Mouse (Mus musculus): ENCODE measurements at regions not wholly inside any gene's neighbourhood (a gene's known extent, or its start where the extent isn't known, plus 50 kb on each side); places are given as distances from the start of the nearest gene placed in this dataset.

GRCm38 (mm10) chr7:83201768-83202493 lies 334.8 kb downstream of the Mex3b start:
- no peak overlapping the region for H3K27ac ChIP-seq (ENCODE audit: low read length)
- no peak overlapping the region for H3K4me2 ChIP-seq (ENCODE audit: low read depth, low read length)
- no peak for ATAC-seq (ENCODE audit: low read depth)

GRCm38 (mm10) chr7:83203311-83204012 lies 336.3 kb downstream of the Mex3b start:
- no peak for ATAC-seq (ENCODE audit: low read depth)
- Histone ChIP-seq H3K9ac (ENCODE audit: low read depth, low read length) (no peak overlapping the region), H3K27me3 (ENCODE audit: control insufficient read depth, insufficient read depth, low read depth, low read length) (no peaks in the 10 kb centered on the region), H3K36me3 (ENCODE audit: control insufficient read depth, insufficient read depth) (no peaks in the 10 kb centered on the region), H3K4me3 (ENCODE audit: low read depth, low read length) (no peak overlapping the region), H3K4me1 (ENCODE audit: control insufficient read depth, low read depth, low read length) (no peaks in the 10 kb centered on the region), H3K27ac (ENCODE audit: low read length) (no peak overlapping the region), H3K9me3 (replicated peaks; ENCODE audit: control insufficient read depth, low read length) (no peaks in the 10 kb centered on the region), H3K4me2 (ENCODE audit: low read depth, low read length) (no peak overlapping the region)
- 53% methylated on average over 10 of the region's 10 CpGs for WGBS (ENCODE audit: insufficient replicate concordance)

More at GRCm38 (mm10) chr7:83201768-83202493, 334.8 kb downstream of the Mex3b start:
- H3K36me3 ChIP-seq (ENCODE audit: control insufficient read depth, insufficient read depth): no peaks in the 10 kb centered on the region
- H3K4me3 ChIP-seq (ENCODE audit: low read depth, low read length): no peak overlapping the region
- no peak overlapping the region for H3K9ac ChIP-seq (ENCODE audit: low read depth, low read length)
- WGBS (ENCODE audit: insufficient replicate concordance): 28% methylated on average over 11 of the region's 11 CpGs
- no peaks in the 10 kb centered on the region for H3K9me3 ChIP-seq (replicated peaks; ENCODE audit: control insufficient read depth, low read length)
- no peaks in the 10 kb centered on the region for H3K27me3 ChIP-seq (ENCODE audit: control insufficient read depth, insufficient read depth, low read depth, low read length)
- no peaks in the 10 kb centered on the region for H3K4me1 ChIP-seq (ENCODE audit: control insufficient read depth, low read depth, low read length)

GRCm38 (mm10) chr7:83204013-83204365 lies 336.9 kb downstream of the Mex3b start:
- no peak for ATAC-seq (ENCODE audit: low read depth)

GRCm38 (mm10) chr7:83204701-83205100 lies 337.6 kb downstream of the Mex3b start:
- WGBS (ENCODE audit: insufficient replicate concordance): 53% methylated on average over 8 of the region's 8 CpGs
- H3K36me3 ChIP-seq (ENCODE audit: control insufficient read depth, insufficient read depth): no peaks in the 10 kb centered on the region
- H3K27ac ChIP-seq (ENCODE audit: low read length): no peak overlapping the region
- no peaks in the 10 kb centered on the region for H3K4me1 ChIP-seq (ENCODE audit: control insufficient read depth, low read depth, low read length)
- no peak for ATAC-seq (ENCODE audit: low read depth)
- no peaks in the 10 kb centered on the region for H3K9me3 ChIP-seq (replicated peaks; ENCODE audit: control insufficient read depth, low read length)
- no peak overlapping the region for H3K4me3 ChIP-seq (ENCODE audit: low read depth, low read length)
- H3K27me3 ChIP-seq (ENCODE audit: control insufficient read depth, insufficient read depth, low read depth, low read length): no peaks in the 10 kb centered on the region
- H3K4me2 ChIP-seq (ENCODE audit: low read depth, low read length): no peak overlapping the region
- H3K9ac ChIP-seq (ENCODE audit: low read depth, low read length): no peak overlapping the region

More at GRCm38 (mm10) chr7:83204013-83204365, 336.9 kb downstream of the Mex3b start:
- Histone ChIP-seq H3K27ac (ENCODE audit: low read length) (no peak overlapping the region), H3K9me3 (replicated peaks; ENCODE audit: control insufficient read depth, low read length) (no peaks in the 10 kb centered on the region), H3K4me2 (ENCODE audit: low read depth, low read length) (no peak overlapping the region), H3K27me3 (ENCODE audit: control insufficient read depth, insufficient read depth, low read depth, low read length) (no peaks in the 10 kb centered on the region), H3K36me3 (ENCODE audit: control insufficient read depth, insufficient read depth) (no peaks in the 10 kb centered on the region), H3K9ac (ENCODE audit: low read depth, low read length) (no peak overlapping the region), H3K4me3 (ENCODE audit: low read depth, low read length) (no peak overlapping the region), H3K4me1 (ENCODE audit: control insufficient read depth, low read depth, low read length) (no peaks in the 10 kb centered on the region)
- WGBS (ENCODE audit: insufficient replicate concordance): 42% methylated on average over 4 of the region's 4 CpGs

GRCm38 (mm10) chr7:83206999-83207398 lies 339.9 kb downstream of the Mex3b start:
- Histone ChIP-seq H3K9ac (ENCODE audit: low read depth, low read length) (no peak overlapping the region), H3K36me3 (ENCODE audit: control insufficient read depth, insufficient read depth) (no peaks in the 10 kb centered on the region), H3K9me3 (replicated peaks; ENCODE audit: control insufficient read depth, low read length) (no peaks in the 10 kb centered on the region), H3K4me2 (ENCODE audit: low read depth, low read length) (no peak overlapping the region), H3K4me3 (ENCODE audit: low read depth, low read length) (no peak overlapping the region), H3K27me3 (ENCODE audit: control insufficient read depth, insufficient read depth, low read depth, low read length) (no peaks in the 10 kb centered on the region), H3K4me1 (ENCODE audit: control insufficient read depth, low read depth, low read length) (no peaks in the 10 kb centered on the region), H3K27ac (ENCODE audit: low read length) (no peak overlapping the region)
- no peak for ATAC-seq (ENCODE audit: low read depth)
- WGBS (ENCODE audit: insufficient replicate concordance): 38% methylated on average over 2 of the region's 2 CpGs

GRCm38 (mm10) chr7:83211611-83212010 lies 344.5 kb downstream of the Mex3b start:
- ATAC-seq (ENCODE audit: low read depth): no peak
- 56% methylated on average over 6 of the region's 6 CpGs for WGBS (ENCODE audit: insufficient replicate concordance)
- Histone ChIP-seq H3K9me3 (replicated peaks; ENCODE audit: control insufficient read depth, low read length) (no peaks in the 10 kb centered on the region), H3K4me3 (ENCODE audit: low read depth, low read length) (no peak overlapping the region), H3K27ac (ENCODE audit: low read length) (no peak overlapping the region), H3K36me3 (ENCODE audit: control insufficient read depth, insufficient read depth) (no peaks in the 10 kb centered on the region), H3K27me3 (ENCODE audit: control insufficient read depth, insufficient read depth, low read depth, low read length) (no peaks in the 10 kb centered on the region), H3K4me1 (ENCODE audit: control insufficient read depth, low read depth, low read length) (no peaks in the 10 kb centered on the region), H3K4me2 (ENCODE audit: low read depth, low read length) (no peak overlapping the region), H3K9ac (ENCODE audit: low read depth, low read length) (no peak overlapping the region)

- Histone ChIP-seq H3K27ac (ENCODE audit: low read length) (no peak overlapping the region), H3K36me3 (ENCODE audit: control insufficient read depth, insufficient read depth) (no peaks in the 10 kb centered on the region), H3K27me3 (ENCODE audit: control insufficient read depth, insufficient read depth, low read depth, low read length) (no peaks in the 10 kb centered on the region), H3K4me1 (ENCODE audit: control insufficient read depth, low read depth, low read length) (no peaks in the 10 kb centered on the region), H3K9ac (ENCODE audit: low read depth, low read length) (no peak overlapping the region), H3K9me3 (replicated peaks; ENCODE audit: control insufficient read depth, low read length) (no peaks in the 10 kb centered on the region), H3K4me3 (ENCODE audit: low read depth, low read length) (no peak overlapping the region), H3K4me2 (ENCODE audit: low read depth, low read length) (no peak overlapping the region)
- ATAC-seq (ENCODE audit: low read depth): no peak
- WGBS (ENCODE audit: insufficient replicate concordance): 58% methylated on average over 3 of the region's 3 CpGs
These were observed 355.0 kb downstream of the Mex3b start for GRCm38 (mm10) chr7:83222029-83222722.

GRCm38 (mm10) chr7:83227262-83228108 lies 357.2 kb upstream of the Tmc3 start:
- no peak overlapping the region for H3K4me3 ChIP-seq (ENCODE audit: low read depth, low read length)
- H3K9me3 ChIP-seq (replicated peaks; ENCODE audit: control insufficient read depth, low read length): no peaks in the 10 kb centered on the region
- H3K4me1 ChIP-seq (ENCODE audit: control insufficient read depth, low read depth, low read length): no peaks in the 10 kb centered on the region
- WGBS (ENCODE audit: insufficient replicate concordance): 64% methylated on average over 7 of the region's 7 CpGs
- no peaks in the 10 kb centered on the region for H3K36me3 ChIP-seq (ENCODE audit: control insufficient read depth, insufficient read depth)
- no peak overlapping the region for H3K27ac ChIP-seq (ENCODE audit: low read length)
- ATAC-seq (ENCODE audit: low read depth): no peak
- no peak overlapping the region for H3K9ac ChIP-seq (ENCODE audit: low read depth, low read length)
- no peak overlapping the region for H3K4me2 ChIP-seq (ENCODE audit: low read depth, low read length)
- H3K27me3 ChIP-seq (ENCODE audit: control insufficient read depth, insufficient read depth, low read depth, low read length): no peaks in the 10 kb centered on the region

Data from liver, embryonic 16.5 days (tissue).